Mouse (Mus musculus) thymus, postnatal 25 days (tissue): ENCODE measurements around the gene Lbx1.

Experiments used
- DNase-seq: peaks from one replicate; pipeline ENCODE4 v3.0.0; 2022

Gene Lbx1

DNA sequence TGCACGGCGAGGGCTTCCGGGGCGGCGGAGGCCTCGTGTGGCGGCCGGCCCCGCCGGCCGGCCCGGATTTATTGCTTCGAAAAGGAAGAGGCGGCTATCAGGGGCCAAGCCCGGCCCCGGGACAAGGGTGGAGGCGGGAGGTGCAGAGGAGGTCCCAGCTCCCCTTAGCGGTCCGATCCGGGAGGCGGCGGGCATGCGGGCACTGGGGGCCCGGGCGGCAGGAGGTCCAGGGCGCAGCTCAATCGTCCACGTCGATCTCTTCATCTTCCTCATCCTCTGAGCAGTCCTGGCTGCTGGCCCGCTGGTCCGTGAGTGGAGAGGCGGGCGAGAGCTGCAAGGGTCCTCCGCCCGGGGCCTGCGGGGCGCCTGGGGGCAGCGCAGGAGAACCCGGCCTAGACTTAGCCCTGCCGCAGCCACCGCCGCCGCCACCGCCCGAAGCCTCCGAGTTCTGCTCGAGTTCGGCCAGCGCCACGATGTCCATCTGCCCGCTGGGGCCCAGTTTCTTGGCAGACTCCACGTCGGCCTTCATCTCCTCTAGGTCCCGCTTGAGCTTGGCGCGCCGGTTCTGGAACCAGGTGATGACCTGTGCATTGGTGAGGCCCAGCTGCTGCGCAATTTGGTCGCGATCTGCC, 2.0 kb downstream of the Lbx1 start:
- DNase-seq, result no peak

DNA sequence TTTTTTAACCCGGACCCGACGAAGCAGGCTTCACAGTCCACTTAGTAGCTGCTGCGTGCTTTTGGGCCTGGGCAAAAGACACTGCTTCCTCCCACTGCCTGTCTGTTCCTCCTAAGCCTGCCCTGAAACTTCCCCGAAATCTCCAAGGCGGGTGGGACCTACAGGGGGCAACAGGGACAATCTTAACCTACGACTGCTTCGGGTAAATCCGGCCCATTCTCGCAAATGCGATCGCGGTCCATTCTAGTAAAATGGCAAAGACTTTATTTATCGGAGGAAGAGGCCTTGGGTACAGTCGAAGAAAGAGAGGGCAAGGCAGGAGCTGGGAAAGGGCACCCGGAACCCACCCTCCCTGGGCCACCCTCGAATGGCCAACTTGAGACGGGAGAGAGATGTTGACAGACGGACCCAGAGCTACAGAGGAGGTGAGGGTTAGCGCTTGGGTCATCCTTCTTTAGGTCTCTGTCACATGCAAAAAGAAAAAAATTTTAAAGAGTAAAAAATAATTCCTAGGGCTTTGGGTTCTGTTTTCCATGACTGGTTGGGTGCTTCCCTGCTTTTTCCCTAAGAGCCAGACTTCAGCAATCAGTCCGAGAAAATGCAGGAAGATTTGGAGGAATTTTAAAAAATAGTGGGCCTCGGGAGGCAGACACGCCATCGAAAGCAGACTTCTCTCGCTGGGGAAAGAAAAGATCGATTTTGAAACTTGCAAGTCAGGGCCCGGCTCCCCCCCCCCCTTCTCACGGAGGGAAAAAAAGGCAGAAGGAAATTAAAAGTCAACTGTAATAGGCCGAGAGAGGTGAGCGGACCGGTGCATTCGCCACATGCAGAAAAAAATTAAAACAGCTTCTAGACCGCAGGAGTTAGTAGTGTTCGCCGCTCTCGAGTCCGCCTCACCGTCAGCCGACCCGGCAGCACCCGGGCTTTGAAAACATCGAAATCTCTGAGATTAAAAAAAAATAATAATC, 2.9 kb downstream of the Lbx1 start:
- DNase-seq, result no peak

DNA sequence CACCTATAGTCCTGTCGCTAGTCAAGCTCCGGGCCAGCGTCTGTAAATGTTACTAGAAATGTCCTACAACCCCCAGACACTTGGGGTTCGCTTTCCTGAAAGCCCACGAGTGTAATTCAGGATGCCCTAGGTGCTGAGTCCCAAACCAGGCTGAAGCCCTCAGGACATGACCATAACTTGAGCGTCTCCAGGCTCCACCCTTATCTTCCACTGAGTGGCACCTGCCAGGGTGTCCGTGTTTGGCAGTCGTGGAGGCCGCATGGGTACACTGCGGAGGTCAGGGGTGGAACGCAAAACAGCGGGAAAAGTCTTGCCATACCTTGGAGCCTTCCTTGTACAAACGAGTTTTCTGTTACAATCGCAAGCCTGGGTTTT, 3.6 kb downstream of the Lbx1 start:
- DNase-seq, result no peak

DNA sequence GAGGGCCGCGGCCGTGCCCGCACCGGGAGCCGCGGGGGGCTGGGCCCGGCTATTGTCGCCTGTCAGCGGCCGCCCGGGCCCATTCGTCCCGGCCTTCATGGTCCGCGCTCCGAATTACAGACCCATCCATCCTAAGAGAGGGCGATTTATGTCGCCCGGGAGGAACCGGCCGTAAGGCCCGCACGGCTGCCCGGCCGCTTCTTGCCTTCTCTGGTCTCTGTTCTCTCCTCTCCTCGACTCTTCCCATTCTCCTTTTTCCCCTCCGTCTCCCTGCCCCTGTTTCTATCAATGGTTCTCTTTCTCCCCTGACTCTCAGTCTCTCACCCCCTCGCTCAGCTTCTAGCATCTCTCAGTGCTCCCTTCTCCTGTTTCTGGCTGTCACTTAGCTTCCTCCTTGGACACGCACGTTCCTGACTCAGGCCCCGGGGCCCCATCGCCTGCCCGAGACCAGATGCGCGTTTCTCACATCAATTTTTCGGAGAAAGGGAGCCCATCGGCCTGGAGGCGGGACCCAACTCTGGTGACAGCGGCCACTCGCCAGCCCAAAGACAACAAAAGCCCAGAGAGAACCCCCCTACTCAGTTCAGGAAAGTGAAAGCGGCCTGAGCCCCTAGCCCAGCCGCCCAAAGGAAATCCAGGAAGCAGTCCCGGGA, 4.1 kb downstream of the Lbx1 start:
- no peak for DNase-seq

DNA sequence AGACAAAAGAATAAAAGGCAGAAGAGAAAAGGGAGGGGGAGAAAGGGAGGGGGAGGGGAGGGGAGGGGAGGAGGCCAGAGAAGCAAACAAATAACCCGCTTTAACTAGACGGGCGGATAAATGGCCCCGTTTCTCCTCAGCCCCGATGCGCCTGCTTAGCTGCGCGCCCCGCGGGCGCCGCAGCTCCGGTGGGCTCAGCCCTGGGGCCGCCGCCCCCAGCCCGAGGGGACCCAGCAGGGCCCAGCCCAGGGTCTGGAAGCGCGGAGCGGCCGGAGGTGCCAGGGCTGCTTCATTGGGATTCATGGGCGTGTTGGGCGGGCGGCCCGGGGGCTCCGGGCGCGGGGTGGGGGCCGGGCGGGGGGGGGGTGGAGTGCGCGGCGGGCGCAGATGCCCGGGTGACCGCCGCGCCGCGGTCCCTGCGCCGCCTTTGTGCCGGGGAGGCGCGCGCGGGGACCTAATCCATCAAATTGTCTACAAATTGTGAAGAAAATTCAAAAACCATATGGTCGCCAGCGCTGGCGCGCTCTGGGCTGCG, 4.7 kb downstream of the Lbx1 start:
- DNase-seq, result no peak

DNA sequence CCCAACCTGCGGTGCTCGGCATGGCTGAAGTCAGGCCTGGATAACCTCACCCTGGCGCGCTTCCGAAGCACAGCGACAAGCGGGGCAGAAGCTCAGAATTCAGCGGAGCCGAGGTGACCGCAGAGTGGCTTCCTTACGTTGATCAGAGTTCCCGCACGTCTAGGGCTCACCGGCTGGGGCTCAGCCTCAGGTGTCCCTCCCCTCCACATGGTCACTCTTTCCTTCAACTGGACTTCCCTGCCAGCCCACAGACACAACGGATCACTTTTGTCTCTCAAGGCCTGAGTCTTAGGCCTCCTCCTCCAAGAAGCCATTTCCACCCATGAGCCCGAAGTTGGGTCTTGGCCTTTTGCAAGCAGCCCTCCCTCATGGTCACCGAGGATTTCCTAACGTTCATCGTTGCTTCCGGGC, 5.4 kb downstream of the Lbx1 start:
- DNase-seq, result no peak

DNA sequence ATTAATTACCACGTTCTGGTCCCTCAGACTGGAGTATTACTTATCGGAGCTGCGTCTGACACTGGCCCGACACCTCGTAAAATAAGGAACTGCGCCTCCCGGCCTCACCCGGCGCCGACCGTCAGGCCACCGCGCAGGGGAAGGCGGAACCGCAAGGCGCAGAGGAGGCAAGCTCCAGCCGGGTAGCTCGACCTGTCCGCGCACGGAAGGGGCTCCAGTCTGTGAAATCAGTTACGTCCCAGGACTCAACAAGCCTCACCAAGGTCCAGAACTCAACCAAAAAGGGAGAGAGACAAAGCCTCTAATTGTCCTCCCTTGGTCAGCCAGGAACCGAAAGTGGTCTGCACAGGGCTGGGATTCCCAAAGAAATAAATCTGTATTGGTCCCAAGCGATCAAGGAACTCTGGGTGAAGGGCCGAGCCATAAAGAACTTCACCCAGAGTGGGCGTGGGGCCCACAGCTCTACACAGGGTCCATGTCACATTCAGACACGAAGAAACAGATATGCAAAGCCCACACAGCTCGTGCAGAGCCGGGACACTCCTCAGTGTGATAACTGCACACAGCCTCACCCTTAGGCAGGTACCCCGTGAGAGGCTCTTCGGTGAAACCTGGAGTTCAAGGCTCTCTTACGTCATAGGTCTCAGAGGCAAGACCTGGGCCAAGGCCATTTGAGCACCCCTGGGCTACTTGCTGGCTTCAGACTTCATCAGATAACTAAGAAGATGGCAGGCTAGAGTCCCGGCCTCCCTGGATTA, 6.1 kb downstream of the Lbx1 start:
- DNase-seq, result no peak

DNA sequence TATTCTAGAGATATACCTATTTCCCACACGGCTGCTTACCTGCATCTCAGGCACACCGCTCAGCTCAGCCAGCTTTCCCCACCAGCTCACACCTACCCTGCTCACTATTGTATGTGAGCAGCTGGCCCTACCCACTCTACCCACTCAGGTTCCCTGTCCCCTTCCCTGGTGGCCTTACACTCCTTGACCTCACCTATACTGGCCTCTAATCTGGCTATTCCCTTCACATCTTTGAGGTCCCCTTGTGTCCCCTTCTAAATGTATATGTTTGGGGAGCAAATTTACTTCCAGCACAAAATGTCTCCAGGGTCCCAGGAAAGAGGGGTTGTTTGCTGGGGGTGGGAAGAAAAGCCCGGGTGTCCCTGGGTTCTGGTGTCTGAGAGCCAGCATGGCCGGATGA, 6.8 kb downstream of the Lbx1 start:
- DNase-seq, result no peak

DNA sequence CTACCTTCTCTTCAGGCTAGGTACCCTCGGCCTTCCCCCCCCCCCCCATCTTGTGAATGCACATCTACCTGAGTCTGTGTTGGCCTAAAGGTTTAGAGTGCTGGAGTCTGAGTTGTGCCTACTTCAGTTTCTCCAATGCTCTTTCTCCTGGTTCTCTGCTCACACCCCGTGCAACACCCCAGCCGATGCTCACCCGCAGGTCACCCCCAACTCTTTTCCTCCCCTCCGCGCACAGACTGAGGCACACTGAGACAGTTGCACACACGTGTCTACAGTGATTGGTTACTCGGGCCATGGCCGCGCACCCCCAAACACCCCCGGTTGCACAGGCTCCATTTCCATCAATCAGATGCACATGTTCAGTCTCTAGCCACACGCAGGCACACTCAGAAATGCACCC, 7.5 kb downstream of the Lbx1 start:
- DNase-seq, result no peak

DNA sequence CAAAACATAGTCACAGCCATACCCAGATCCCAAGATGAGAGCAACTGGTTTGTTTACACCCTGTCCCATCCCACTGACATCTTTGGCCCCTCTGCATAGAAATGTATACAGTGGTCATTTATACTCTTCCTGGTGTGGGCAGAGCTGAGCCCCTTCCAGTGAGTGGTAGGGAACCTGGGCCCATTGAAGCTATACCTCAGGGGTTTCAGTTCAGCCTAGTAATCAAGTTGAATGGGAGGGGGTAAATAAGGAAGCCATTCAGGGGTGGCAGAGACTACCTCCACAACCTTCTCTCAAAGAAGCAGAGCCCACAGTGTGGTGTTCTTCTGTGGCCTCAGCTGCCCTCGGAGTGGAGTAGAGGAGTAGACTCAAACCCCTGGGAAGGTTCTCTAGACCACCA, 7.9 kb downstream of the Lbx1 start:
- no peak for DNase-seq

DNA sequence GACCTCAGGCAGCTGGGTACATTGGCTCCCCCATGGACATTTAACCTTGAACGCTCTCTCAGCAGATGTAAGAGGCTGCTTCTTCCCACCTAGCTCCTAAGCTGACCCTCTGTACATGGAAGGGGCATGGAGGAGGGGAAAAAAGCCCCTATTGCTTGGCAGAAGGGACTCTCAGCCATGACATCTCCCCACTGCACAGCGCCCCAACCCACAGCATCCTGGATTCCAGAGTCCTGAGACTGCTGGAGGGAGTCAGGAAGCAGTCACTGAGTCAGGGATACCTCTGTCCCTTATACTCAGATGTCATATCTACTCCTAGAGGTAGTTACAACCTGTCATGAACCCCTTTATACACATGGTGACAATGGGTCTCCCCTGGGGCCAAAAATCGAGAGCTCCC, 8.6 kb downstream of the Lbx1 start:
- no peak for DNase-seq

DNA sequence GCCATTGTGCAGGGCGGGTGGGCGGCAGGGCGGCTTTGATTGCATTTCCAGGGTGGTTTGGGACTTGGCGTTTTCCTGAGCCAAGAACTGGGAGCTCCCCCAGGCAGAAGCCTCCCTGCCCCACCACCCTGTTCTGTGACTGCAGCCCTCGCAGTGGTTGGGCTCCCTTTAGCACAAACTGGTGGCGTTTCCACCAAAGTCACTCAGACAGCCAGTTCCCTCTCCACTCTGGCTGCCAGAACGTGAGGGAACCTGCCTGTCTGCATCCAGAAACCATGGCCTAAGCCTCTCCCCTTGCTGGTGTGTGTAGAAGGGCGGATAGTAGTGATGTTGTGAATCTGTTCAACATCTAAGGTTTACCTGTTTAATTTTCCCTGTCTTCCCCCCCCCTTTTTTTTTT, 9.4 kb downstream of the Lbx1 start:
- no peak for DNase-seq

DNA sequence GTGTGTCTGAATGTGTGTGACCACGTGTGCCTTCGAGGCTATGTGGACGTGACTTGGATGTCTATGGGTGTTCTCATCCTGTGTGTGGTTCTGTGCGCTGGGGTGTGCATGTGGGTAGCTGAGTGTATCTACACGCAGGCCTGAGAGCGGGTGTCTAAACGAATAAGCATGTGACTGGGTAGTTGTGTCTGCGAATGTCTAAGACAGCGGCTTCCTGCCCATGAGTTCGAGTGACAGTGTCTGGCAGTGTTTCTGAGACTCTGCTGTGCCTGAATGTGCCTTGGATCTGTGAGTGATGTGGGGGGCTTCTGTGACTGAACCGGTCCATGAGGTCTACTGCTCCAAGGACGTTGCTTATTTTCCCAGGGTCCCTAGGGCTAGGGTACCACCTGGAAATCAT, 10.5 kb downstream of the Lbx1 start:
- DNase-seq, result no peak

DNA sequence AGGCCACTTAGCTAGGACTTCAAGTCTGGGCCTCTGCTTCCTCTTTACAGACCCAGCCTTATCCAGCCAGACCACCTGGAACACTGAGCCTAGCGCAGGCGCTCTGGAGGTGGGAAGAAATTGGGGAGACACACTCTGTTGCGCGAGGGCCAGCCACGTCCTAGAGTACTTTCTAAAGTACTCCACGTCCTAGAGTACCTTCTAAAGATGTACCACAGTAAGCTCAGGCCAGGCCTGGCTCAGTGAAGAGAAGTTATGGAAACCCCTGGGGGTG, 11.4 kb downstream of the Lbx1 start:
- DNase-seq, result no peak

DNA sequence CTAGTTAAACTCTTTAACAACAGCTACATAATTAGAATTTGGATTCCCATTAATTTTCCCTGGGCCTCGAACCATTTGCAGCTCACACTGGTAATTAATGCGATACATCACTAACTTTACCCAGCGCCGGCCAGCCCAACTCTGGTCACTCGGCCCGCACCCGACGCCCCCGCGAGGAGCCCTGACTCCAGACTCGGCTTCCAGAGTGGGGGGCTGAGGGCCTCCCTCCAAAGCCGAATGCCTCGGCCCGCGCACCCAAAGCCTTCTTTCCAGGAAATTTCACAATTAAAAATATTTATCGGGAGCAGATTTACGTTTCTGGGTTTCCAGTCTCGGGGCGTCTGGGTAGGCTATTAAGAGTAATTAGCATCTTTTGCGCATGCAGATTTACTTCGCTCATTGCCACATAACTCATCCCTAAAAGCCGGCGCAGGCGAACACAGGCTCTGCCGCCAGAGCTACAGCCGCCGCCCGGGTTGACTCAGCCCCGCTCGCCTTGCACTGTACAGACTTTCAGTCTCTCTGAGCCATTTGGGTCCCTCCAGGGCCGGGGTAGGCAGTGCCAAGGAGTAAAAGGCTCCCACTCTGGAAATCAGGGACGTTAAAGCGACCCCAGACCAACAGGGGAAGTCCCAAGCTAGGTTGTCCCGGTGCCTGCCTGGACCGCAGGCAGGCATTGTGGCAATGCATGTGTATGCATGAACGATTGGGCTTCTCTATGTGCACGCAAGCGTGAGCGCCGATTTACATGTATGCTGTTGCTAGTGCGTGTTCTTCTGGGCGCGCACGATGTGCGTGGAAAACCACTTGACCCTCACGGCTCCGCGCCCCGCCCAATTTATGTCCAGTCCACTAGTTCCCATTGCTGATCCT, 12.0 kb downstream of the Lbx1 start:
- DNase-seq, result no peak

DNA sequence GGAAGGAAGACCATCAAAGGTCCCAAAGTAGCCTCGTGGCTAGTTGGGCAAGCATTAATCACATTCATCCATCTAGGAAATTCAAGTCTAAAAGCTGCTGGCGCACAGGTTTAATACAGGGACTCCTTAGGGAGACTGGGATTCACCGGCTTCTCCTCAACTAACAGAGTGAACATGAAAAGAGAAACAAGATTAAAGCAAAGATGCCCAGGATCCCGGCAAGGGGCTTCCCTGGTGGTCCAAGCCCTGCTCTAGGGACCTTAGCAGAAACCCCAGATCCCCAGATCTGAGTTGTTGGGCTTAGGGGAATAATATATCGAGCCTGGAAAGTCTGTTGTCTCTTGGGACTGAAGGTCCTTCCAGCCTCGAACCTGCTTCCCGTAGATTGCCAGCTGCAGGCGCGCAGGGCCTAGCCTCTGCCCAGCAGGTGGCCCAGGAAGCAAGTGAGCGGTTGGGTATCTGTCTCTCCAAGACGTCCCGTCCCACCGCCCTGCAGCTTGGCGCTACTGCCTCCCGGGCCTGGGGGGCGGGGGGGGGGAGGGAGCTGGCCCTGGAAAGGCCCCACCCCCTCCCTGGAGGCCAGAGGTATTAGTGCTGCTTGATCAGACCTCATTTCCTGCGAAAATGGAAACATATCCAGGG, 13.3 kb downstream of the Lbx1 start:
- no peak for DNase-seq

DNA sequence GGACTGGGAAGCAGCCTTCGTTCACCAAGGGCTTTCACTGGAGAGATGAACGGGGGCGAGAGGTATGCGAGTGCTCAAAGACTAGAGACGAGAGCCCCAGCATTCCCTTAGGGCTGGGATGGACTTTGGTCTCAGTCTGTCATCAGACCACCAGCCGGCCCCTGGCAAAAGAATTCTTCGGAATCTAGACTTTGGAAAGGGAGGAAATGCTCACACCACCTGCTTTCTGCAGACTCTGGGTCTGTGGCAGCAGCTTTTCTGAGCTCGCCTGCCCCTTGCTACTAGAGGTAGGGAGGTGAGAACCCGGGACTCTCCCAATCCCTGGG, 14.2 kb downstream of the Lbx1 start:
- DNase-seq, result no peak

DNA sequence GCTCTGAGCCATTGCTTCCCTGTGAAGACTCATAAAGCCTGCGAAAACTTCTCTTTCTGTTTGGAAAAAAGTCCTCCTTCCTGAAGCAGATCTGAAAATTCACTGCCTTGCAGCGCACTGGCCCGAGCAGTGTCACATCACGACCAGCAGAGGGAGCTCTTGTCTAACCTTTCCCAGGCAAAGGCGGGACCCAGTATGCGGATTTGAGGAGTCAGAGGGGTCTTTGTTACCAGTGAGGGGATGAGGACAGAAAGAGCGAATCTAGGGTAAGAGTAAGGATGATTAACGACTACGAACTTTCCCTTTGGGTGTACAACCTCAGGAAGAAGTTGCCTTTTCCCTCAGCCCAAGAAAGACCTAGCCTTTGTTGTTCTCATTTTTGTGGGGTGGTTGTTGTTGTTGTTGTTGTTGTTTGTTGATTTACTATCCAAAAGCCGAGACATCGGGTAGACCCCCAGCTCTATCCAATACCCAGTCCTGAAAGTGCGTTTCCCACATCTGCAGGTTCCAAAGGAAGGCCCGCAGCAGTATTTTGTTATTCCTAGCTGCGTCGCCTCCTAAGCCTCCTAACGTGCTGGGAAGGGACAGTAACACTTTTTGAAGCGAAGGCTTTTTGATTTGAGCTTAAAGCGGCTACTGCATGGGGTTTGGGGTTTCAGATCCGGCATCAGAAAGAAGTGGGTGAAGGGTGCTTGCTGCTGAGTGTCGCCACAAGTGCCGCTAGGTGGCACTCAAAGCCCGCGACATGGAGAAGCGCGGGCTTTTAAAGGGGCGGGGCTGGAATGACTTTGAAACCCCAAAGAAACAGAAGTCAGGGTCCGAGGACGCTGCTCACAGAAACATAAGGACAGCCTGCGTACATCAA, 14.8 kb downstream of the Lbx1 start:
- DNase-seq, result peak; percentile 73

DNA sequence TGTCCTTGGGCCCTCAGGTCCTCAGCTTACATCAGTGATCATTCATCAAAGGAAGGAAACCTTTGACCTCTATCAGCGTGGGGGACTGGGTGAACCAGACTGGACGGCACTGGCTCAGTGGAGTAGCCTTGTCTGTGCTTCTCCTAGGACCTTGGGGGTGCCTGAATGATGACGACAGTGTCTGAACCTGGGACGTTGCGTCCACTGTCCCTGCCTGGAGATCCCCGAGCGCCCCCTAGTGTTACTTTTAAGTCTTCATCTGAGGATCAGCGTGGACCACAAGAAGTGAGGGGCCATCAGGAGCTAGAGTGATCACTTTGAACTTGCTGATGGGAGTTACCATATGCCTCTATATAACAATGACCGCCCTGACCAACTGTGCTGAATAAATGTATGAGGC, 19.4 kb downstream of the Lbx1 start:
- DNase-seq, result no peak

DNA sequence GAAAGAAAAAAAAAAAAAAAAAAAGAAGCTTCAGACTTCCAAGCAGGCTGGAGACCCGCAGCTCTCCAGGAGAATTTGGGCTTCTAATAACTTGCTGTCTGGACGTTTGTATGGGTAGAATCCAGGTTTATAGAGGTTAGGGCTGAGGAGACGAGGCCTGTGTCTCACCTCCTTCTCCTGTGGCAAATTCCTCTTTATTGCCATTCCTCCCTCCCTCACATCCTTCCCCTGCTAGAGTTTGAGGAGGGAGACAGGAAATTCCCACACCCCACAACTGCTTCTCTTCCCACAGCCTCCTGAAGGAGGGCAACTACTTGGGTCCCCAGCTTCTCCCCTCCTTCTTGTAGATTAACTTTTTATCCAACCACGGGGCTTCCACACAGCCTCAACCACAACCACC, 20.2 kb downstream of the Lbx1 start:
- no peak for DNase-seq
